Mouse (Mus musculus) T-cell, adult 2 months (primary cell): Measurements from ENCODE around the gene Ccdc113.
"Not testable (repeated sequence)": the region's sequence is repeated elsewhere in the genome, so short reads cannot be mapped to it uniquely, and the experiment has no call there.

Experiments
- DNase-seq: peaks from one replicate; pipeline ENCODE4 v3.0.0; 2022; ENCODE audit warnings: low spot score

Gene Ccdc113

DNA sequence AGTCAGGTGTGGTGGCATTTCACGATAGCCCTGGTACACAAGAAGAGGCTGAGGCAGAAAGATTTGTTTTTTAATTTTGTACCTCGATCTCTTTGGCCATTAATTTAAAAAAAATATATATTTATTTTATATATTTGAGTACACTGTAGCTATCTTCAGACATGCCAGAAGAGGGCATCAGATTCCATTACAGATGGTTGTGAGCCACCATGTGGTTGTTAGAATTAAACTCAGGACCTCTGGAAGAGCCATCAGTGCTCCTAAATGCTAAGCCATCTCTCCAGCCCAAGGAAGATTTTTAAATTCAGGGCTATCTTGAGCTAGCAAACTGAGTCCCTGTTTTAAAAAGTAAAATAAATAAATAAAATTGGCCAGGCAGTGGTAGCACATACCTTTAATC, 68.3 kb downstream of the Ccdc113 start:
- no peak for DNase-seq

DNA sequence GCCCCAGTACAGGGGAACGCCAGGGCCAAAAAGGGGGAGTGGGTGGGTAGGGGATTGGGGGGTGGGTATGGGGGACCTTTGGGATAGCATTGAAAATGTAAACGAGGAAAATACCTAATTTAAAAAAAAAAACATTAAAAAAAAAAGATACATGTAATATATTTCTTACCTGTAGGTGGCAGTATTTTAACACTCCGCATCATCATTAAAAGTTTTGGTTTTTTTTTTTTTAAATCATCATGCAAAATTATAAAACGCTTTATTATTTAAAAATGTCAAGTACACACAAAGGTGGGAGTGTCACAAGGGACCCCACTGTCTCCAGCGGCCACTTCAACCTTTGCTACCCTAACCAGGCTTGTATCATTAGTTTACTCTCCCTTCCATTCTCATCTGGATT, 72.6 kb downstream of the Ccdc113 start:
- not testable (repeated sequence) for DNase-seq

DNA sequence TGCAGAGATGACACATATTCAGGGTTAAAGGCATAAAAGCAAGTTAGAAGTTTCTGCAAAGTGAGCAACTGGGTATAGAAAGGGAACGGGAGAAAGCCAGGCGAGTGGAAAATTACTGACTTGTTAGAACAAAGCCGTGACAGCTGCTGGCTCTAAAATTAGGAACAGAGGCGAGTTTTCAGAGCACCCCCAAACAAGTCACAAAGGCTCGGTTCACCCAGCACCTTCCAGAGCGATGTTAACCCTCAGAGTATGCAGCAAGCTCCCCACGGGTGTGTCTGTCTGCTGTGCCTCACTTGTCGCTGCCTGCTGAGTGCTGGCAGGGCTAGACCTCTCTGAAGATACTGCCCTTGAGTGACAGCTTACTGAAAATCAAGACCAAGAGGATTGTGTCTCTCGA, 73.3 kb downstream of the Ccdc113 start:
- no peak for DNase-seq
